Mouse (Mus musculus): Measurements from ENCODE around the gene Tspan31. TPM values are rescaled to one million over a fixed set of nuclear protein-coding genes. Genes with fewer than 3 reads are reported as not detected.
A peak's percentile ranks its signal among the peaks of the same experiment; 100 is the strongest.

The Tspan31 gene
- polyA plus RNA-seq, 1 experiment from 2014 or later = 36.7 TPM

DNA sequence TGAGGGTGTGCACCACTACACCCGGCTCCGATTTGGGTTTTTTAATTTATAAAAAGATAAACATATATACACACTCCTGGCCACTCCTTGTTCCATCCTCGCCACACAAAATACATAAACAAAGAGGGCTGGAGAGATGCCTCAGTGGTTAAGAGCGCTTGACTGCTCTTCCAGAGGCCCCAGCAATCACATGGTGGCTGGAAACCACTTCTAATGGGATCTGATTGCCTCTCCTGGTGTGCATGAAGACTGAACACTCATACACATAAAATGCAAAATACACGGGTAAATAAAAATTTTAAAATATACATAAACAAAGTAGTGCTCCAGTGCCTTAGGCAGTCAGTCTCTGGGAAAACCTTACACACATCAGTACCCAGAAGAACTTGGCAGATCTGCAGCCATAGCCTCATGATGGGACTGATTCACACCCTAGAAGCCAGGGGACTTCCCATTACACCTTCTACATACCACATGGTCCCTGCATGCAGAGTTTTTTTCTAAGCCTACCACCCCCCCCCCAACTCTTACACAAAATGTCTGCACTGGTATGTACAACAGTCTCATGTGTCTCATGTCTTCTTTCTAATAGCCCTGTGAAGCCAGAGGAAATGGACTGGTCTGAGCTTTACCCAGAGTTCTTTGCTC lies 27.5 kb downstream of the Tspan31 start:
- peaks cover 3% of the 10 kb centered on the region; the same call in 1 of the 2 replicates for H3K4me1 ChIP-seq (ENCODE audit: control insufficient read depth, insufficient read depth, low read length)
- H3K4me3 ChIP-seq (ENCODE audit: low read depth, low read length) = peak overlapping the region; percentile 70
- ATAC-seq (no peak), DNase-seq (ENCODE audit: low spot score) (no peak)
- peak overlapping the region; percentile 96 for H3K4me2 ChIP-seq (ENCODE audit: low read length)
- H3K9ac ChIP-seq (ENCODE audit: low read length) = peak overlapping the region; percentile 71
- H3K36me3 ChIP-seq (ENCODE audit: control insufficient read depth, insufficient read depth, low read length) = peaks cover 9% of the 10 kb centered on the region; the same call in 1 of the 2 replicates
- H3K27me3 ChIP-seq (replicated peaks; ENCODE audit: control insufficient read depth, insufficient read depth, low read length) = peaks cover 2% of the 10 kb centered on the region
- 18% methylated on average over 5 of the region's 5 CpGs for WGBS
- H3K9me3 ChIP-seq (replicated peaks; ENCODE audit: control insufficient read depth, low read length) = no peaks in the 10 kb centered on the region
- no peak overlapping the region for H3K27ac ChIP-seq (ENCODE audit: low read depth, low read length)

DNA sequence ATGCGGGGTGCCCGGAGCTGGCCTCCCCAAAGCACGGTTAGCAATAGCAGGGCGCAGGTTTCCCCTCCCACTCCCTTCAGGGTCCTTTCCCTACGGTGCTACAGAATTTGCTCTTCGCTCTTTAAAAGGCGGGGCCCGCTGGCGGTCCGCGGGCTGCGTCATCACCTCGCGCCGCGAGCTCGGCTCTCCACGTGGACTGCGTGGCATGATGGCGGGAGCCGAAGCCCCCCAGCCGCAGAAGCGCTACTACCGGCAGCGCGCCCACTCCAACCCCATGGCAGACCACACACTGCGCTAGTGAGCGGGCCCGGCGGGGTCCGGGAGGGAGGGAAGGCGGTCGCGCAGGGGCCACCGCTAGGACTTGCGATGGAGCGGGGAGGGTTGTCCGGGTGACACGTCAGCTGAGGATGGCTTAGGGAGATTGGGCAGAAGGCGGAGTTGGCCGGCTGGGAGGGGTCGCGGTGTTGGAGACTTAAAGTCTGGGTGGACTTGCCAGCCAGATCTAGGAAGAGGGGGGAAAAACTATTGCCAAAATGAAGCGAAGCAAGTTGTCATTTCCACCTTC lies 28.2 kb downstream of the Tspan31 start:
- H3K4me3 ChIP-seq (ENCODE audit: low read depth, low read length) = peak overlapping the region; percentile 70
- WGBS = 1% methylated on average over 44 of the region's 44 CpGs
- ATAC-seq (peak; percentile 94), DNase-seq (ENCODE audit: low spot score) (peak; percentile 94)
- peaks cover 9% of the 10 kb centered on the region; the same call in 1 of the 2 replicates for H3K36me3 ChIP-seq (ENCODE audit: control insufficient read depth, insufficient read depth, low read length)
- H3K27me3 ChIP-seq (replicated peaks; ENCODE audit: control insufficient read depth, insufficient read depth, low read length) = no peaks in the 10 kb centered on the region
- H3K9ac ChIP-seq (ENCODE audit: low read length) = peak overlapping the region; percentile 71
- H3K27ac ChIP-seq (ENCODE audit: low read depth, low read length) = no peak overlapping the region
- peak overlapping the region; percentile 96 for H3K4me2 ChIP-seq (ENCODE audit: low read length)
- peaks cover 3% of the 10 kb centered on the region; the same call in 1 of the 2 replicates for H3K4me1 ChIP-seq (ENCODE audit: control insufficient read depth, insufficient read depth, low read length)
- no peaks in the 10 kb centered on the region for H3K9me3 ChIP-seq (replicated peaks; ENCODE audit: control insufficient read depth, low read length)

DNA sequence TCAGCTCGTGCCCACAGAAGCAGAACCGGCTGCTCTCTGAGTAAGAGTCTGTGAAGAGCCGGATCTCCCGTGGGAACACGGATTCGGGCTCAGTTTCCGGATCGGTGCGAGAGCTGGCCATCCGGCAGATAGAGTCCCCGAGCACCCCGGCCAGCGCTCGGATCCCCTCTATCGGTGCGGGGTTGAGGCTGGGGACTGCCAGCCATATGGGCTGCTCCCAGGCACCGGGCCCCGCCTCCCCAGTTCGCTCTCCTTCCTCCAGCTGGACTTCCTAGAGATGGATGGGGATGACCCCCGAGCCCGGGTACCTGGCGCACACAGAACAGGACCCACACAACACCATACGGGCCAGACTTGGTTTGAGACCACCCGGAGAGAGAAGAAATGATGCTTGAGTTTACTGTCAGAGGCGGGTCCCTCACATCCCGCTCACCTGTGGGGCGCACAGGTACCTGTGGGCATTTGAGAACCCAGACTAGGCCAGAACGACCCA lies 28.7 kb downstream of the Tspan31 start, which contains the start of the genes Mettl1 and Eef1akmt3:
Gene Mettl1 (plus strand): TSS at position 141 of the 493 bp plus-strand sequence.
Gene Eef1akmt3 (minus strand): TSS at position 240 of the 493 bp plus-strand sequence.
- peaks cover 9% of the 10 kb centered on the region; the same call in 1 of the 2 replicates for H3K36me3 ChIP-seq (ENCODE audit: control insufficient read depth, insufficient read depth, low read length)
- ATAC-seq (peak; percentile 80), DNase-seq (ENCODE audit: low spot score) (peak; percentile 36)
- peak within 1 kb of the TSS; percentile 96 for H3K4me2 ChIP-seq (ENCODE audit: low read length)
- WGBS = under 1% methylated on average over 28 of the region's 28 CpGs
- peaks cover 3% of the 10 kb centered on the region; the same call in 1 of the 2 replicates for H3K4me1 ChIP-seq (ENCODE audit: control insufficient read depth, insufficient read depth, low read length)
- no peak within 1 kb of the TSS for H3K27ac ChIP-seq (ENCODE audit: low read depth, low read length)
- no peaks in the 10 kb centered on the region for H3K27me3 ChIP-seq (replicated peaks; ENCODE audit: control insufficient read depth, insufficient read depth, low read length)
- peak within 1 kb of the TSS; percentile 71 for H3K9ac ChIP-seq (ENCODE audit: low read length)
- peak within 1 kb of the TSS; percentile 70 for H3K4me3 ChIP-seq (ENCODE audit: low read depth, low read length)
- H3K9me3 ChIP-seq (replicated peaks; ENCODE audit: control insufficient read depth, low read length) = no peaks in the 10 kb centered on the region

DNA sequence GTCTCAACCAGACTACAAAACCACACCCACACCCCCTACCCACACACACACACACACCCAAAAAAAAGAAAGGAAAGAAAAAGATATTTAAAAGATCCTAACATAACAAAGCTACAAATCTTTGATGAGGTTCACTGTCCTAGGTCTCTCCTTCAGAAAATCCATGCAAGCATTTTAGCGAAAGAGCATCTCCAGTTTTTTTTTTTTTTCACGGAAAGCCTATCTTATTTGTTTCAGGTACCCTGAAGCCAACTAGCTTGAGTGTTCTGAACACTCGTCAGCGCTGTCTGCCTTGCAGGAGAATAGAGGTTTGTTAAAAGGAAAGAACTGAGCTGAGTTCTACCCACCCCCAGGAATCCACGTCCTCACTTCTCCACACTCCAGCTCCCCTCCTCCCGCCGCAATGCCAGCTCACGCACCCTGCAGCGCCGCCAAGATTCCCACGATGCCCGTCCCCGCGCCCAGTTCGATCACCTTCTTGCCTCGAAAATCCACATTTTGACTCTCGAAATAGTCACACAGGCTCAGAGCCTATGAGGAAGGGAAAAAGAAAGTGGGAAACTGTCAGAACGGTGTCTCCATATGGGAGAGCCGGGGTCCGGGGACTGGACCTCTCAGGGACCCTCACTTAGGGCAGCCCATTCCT lies 29.4 kb downstream of the Tspan31 start:
- H3K36me3 ChIP-seq (ENCODE audit: control insufficient read depth, insufficient read depth, low read length) = peaks cover 9% of the 10 kb centered on the region; the same call in 1 of the 2 replicates
- WGBS = 3% methylated on average over 20 of the region's 20 CpGs
- H3K4me3 ChIP-seq (ENCODE audit: low read depth, low read length) = peak overlapping the region; percentile 70
- DNase-seq (ENCODE audit: low spot score) (no peak), ATAC-seq (peak; percentile 16; the same call in 1 of the 2 replicates)
- peaks cover 3% of the 10 kb centered on the region; the same call in 1 of the 2 replicates for H3K4me1 ChIP-seq (ENCODE audit: control insufficient read depth, insufficient read depth, low read length)
- peak overlapping the region; percentile 96 for H3K4me2 ChIP-seq (ENCODE audit: low read length)
- H3K27me3 ChIP-seq (replicated peaks; ENCODE audit: control insufficient read depth, insufficient read depth, low read length) = no peaks in the 10 kb centered on the region
- H3K9me3 ChIP-seq (replicated peaks; ENCODE audit: control insufficient read depth, low read length) = no peaks in the 10 kb centered on the region
- H3K9ac ChIP-seq (ENCODE audit: low read length) = peak overlapping the region; percentile 71
- H3K27ac ChIP-seq (ENCODE audit: low read depth, low read length) = no peak overlapping the region

DNA sequence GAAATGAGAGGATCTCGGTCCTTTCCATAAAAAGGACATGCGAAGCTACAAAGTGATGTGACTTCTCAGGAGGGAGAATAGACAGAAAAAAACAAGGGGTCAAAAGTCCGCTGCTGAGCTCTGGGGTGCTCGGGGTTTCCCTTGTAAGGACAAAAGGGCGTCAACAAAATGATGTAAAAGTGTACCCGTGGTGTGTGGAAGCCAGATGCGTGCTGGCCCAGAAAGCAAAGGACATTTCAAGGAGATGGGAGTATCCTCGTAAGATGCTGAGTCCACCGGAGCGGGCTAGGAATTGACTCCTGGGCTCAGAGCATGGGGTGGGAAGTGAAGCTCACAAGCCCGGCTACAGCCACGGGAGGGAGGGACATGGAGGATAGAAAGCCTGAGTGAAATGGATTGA lies 32.4 kb downstream of the Tspan31 start:
- H3K36me3 ChIP-seq (ENCODE audit: control insufficient read depth, insufficient read depth, low read length) = no peaks in the 10 kb centered on the region
- no peaks in the 10 kb centered on the region for H3K27me3 ChIP-seq (replicated peaks; ENCODE audit: control insufficient read depth, insufficient read depth, low read length)
- ATAC-seq (no peak), DNase-seq (ENCODE audit: low spot score) (no peak)
- no peak overlapping the region for H3K9ac ChIP-seq (ENCODE audit: low read length)
- no peak overlapping the region for H3K4me2 ChIP-seq (ENCODE audit: low read length)
- H3K9me3 ChIP-seq (replicated peaks; ENCODE audit: control insufficient read depth, low read length) = no peaks in the 10 kb centered on the region
- no peak overlapping the region for H3K27ac ChIP-seq (ENCODE audit: low read depth, low read length)
- H3K4me3 ChIP-seq (ENCODE audit: low read depth, low read length) = no peak overlapping the region
- WGBS = 73% methylated on average over 12 of the region's 12 CpGs
- peaks cover 3% of the 10 kb centered on the region; the same call in 1 of the 2 replicates for H3K4me1 ChIP-seq (ENCODE audit: control insufficient read depth, insufficient read depth, low read length)

DNA sequence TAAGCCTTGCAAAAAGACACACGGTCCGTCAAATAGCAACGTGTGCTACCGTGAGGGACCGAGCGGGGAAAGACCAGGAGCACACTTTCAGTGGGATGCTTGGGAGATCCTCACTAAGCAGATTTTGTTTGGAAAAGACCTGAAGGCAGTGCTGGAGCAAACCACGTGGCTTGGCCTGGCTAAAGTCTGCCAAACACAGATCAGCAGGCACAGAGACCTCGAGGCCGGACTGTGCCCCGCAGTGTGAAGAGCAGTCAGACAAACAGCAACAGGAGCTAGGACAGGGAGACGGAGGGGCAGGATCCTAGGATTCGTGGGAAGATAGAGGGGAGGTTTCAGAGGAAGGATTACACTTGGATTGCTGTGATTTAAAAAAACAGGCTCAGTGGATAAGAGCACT lies 33.8 kb downstream of the Tspan31 start:
- no peaks in the 10 kb centered on the region for H3K9me3 ChIP-seq (replicated peaks; ENCODE audit: control insufficient read depth, low read length)
- no peak overlapping the region for H3K4me2 ChIP-seq (ENCODE audit: low read length)
- no peak overlapping the region for H3K4me3 ChIP-seq (ENCODE audit: low read depth, low read length)
- ATAC-seq (no peak), DNase-seq (ENCODE audit: low spot score) (no peak)
- WGBS = 81% methylated on average over 12 of the region's 12 CpGs
- no peaks in the 10 kb centered on the region for H3K4me1 ChIP-seq (ENCODE audit: control insufficient read depth, insufficient read depth, low read length)
- no peaks in the 10 kb centered on the region for H3K27me3 ChIP-seq (replicated peaks; ENCODE audit: control insufficient read depth, insufficient read depth, low read length)
- no peak overlapping the region for H3K27ac ChIP-seq (ENCODE audit: low read depth, low read length)
- H3K36me3 ChIP-seq (ENCODE audit: control insufficient read depth, insufficient read depth, low read length) = no peaks in the 10 kb centered on the region
- H3K9ac ChIP-seq (ENCODE audit: low read length) = no peak overlapping the region

GRCm38 (mm10) chr10:127033301-127033741 lies 36.7 kb downstream of the Tspan31 start:
- 79% methylated on average over 8 of the region's 8 CpGs for WGBS
- ATAC-seq (no peak), DNase-seq (ENCODE audit: low spot score) (no peak)
- Histone ChIP-seq H3K4me1 (ENCODE audit: control insufficient read depth, insufficient read depth, low read length) (peaks cover 3% of the 10 kb centered on the region; the same call in 1 of the 2 replicates), H3K9me3 (replicated peaks; ENCODE audit: control insufficient read depth, low read length) (no peaks in the 10 kb centered on the region), H3K36me3 (ENCODE audit: control insufficient read depth, insufficient read depth, low read length) (peaks cover 6% of the 10 kb centered on the region), H3K27me3 (replicated peaks; ENCODE audit: control insufficient read depth, insufficient read depth, low read length) (no peaks in the 10 kb centered on the region), H3K27ac (ENCODE audit: low read depth, low read length) (no peak overlapping the region), H3K4me3 (ENCODE audit: low read depth, low read length) (no peak overlapping the region), H3K9ac (ENCODE audit: low read length) (no peak overlapping the region), H3K4me2 (ENCODE audit: low read length) (no peak overlapping the region)

- Histone ChIP-seq H3K36me3 (ENCODE audit: control insufficient read depth, insufficient read depth, low read length) (peaks cover 32% of the 10 kb centered on the region), H3K27ac (ENCODE audit: low read depth, low read length) (peak within 1 kb of the TSS; percentile 58; the same call in 1 of the 2 replicates), H3K9me3 (replicated peaks; ENCODE audit: control insufficient read depth, low read length) (no peaks in the 10 kb centered on the region), H3K4me3 (ENCODE audit: low read depth, low read length) (peak within 1 kb of the TSS; percentile 81), H3K9ac (ENCODE audit: low read length) (peak within 1 kb of the TSS; percentile 90), H3K4me2 (ENCODE audit: low read length) (peak within 1 kb of the TSS; percentile 56), H3K27me3 (replicated peaks; ENCODE audit: control insufficient read depth, insufficient read depth, low read length) (no peaks in the 10 kb centered on the region), H3K4me1 (ENCODE audit: control insufficient read depth, insufficient read depth, low read length) (peaks cover 3% of the 10 kb centered on the region; the same call in 1 of the 2 replicates)
- ATAC-seq (peak; percentile 92), DNase-seq (ENCODE audit: low spot score) (peak; percentile 96)
- WGBS = 5% methylated on average over 52 of the region's 56 CpGs
Measured at GRCm38 (mm10) chr10:127030336-127031296, 39.4 kb downstream of the Tspan31 start, which contains the start of gene Tsfm. Tsfm (minus strand) TSS chr10:127030840.
